Mouse (Mus musculus) lung, embryonic 14.5 days (tissue): Measurements from ENCODE around the gene Rab17. TPM values are rescaled to one million over a fixed set of nuclear protein-coding genes. Genes with fewer than 3 reads are reported as not detected.

Experiments
- ATAC-seq: fragments of 200-750 bp; cut with Nextera tagmentation; 2 replicates; pipeline ENCODE4 v1.8.0; 2017; ENCODE audit warnings: mild to moderate bottlenecking, moderate TSS enrichment, moderate library complexity; ENCODE audit not compliant: insufficient read depth
- DNase-seq: peaks from one replicate; pipeline ENCODE4 v3.0.0-alpha.2; 2015
- H3K27ac ChIP-seq: fragments of 300-500 bp; sonication (generic); 2 replicates; pipeline ENCODE4 v1.5.1; 2014; ENCODE audit warnings: low read depth, mild to moderate bottlenecking, moderate library complexity
- H3K27me3 ChIP-seq: fragments of 300-500 bp; sonication (generic); 2 replicates; pipeline ENCODE4 v1.6.1; 2014; ENCODE audit warnings: low read length, control low read depth; ENCODE audit not compliant: insufficient read depth
- H3K36me3 ChIP-seq: fragments of 300-500 bp; sonication (generic); 2 replicates; pipeline ENCODE4 v1.6.1; 2014; ENCODE audit warnings: control low read depth; ENCODE audit not compliant: insufficient read depth
- H3K4me1 ChIP-seq: fragments of 300-500 bp; sonication (generic); 2 replicates; pipeline ENCODE4 v1.6.1; 2014; ENCODE audit warnings: antibody characterized with exemption, control low read depth; ENCODE audit not compliant: insufficient read depth
- H3K4me2 ChIP-seq: fragments of 300-500 bp; sonication (generic); 2 replicates; pipeline ENCODE4 v1.6.1; 2014; ENCODE audit warnings: mild to moderate bottlenecking
- H3K4me3 ChIP-seq: fragments of 300-500 bp; sonication (generic); 2 replicates; pipeline ENCODE4 v1.5.1; 2014; ENCODE audit warnings: low read depth, low read length
- H3K9ac ChIP-seq: fragments of 300-500 bp; sonication (generic); 2 replicates; pipeline ENCODE4 v1.6.1; 2014
- H3K9me3 ChIP-seq: fragments of 300-500 bp; sonication (generic); 2 replicates; pipeline ENCODE4 v1.6.1; 2016; ENCODE audit warnings: low read depth, low read length, control low read depth
- CTCF ChIP-seq: IDR thresholded peaks from 2 replicates; pipeline ENCODE4 v1.5.1; 2016; ENCODE audit warnings: antibody characterized with exemption, low read depth
- WGBS: fragments of 180-500 bp; shearing (Covaris S2); extraction: QIAGEN DNeasy Blood & Tissue Kit; methylation state at CpG from one replicate; pipeline ENCODE4 v1.1.7; 2014; 5-methylcytosine and 5-hydroxymethylcytosine counted together
- polyA plus RNA-seq: library from polyadenylated mRNA; unstranded; fragments of >200 nt; fragmentation: Nextera tagmentation; extraction: Ambion mirVana; gene quantifications from 2 replicates; pipeline ENCODE4 v1.2.1, GENCODE M21; 2014

Rab17 gene
- polyA plus RNA-seq, 1 experiment from 2014 or later: 2.3 TPM

- Histone ChIP-seq H3K4me1 (peaks cover 3% of the 10 kb centered on the region; the same call in 1 of the 2 replicates), H3K4me2 (no peak overlapping the region; the same call in 1 of the 2 replicates), H3K9me3 (no peaks in the 10 kb centered on the region), H3K4me3 (no peak overlapping the region), H3K27ac (no peak overlapping the region), H3K9ac (no peak overlapping the region), H3K36me3 (no peaks in the 10 kb centered on the region), H3K27me3 (no peaks in the 10 kb centered on the region)
- peak; percentile 100 for TF ChIP-seq CTCF
- DNase-seq: peak; percentile 97
- WGBS: 19% methylated on average over 9 of the region's 9 CpGs
- ATAC-seq: peak; percentile 79
Observed at GRCm38 (mm10) chr1:90972911-90973573, 3.6 kb upstream of the Rab17 start.

DNA sequence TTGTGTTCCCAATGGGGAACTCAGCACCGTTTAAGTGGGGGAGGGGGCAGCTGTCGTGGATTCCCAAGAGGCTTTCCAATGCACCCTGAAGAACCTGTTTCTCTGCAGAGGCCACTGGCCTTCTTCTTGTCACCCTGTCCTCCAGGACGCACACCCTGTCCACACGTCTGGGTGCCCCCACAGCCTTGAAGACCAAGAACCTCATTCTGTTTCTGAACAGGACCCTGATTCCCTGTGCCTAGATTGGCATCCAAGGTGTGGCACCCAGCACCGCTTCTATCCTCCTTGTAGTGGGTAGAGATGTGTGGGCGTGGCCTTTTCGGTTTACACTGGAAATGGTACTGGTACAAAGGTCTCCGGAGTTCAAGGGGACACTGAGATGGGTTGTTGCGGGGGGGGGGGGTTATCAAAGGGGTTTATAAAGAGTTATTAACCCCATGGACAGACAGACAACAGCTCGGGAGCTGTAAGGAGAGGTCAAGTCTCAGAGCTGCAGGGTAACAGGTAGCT is 475 bp upstream of the Rab17 start:
- Histone ChIP-seq H3K4me3 (no peak overlapping the region), H3K27me3 (no peaks in the 10 kb centered on the region), H3K36me3 (no peaks in the 10 kb centered on the region), H3K9me3 (no peaks in the 10 kb centered on the region), H3K9ac (no peak overlapping the region), H3K27ac (no peak overlapping the region), H3K4me1 (peaks cover 3% of the 10 kb centered on the region; the same call in 1 of the 2 replicates), H3K4me2 (peak overlapping the region; percentile 41; the same call in 1 of the 2 replicates)
- WGBS: 65% methylated on average over 10 of the region's 10 CpGs
- TF ChIP-seq CTCF: no peak
- DNase-seq (no peak), ATAC-seq (no peak)

DNA sequence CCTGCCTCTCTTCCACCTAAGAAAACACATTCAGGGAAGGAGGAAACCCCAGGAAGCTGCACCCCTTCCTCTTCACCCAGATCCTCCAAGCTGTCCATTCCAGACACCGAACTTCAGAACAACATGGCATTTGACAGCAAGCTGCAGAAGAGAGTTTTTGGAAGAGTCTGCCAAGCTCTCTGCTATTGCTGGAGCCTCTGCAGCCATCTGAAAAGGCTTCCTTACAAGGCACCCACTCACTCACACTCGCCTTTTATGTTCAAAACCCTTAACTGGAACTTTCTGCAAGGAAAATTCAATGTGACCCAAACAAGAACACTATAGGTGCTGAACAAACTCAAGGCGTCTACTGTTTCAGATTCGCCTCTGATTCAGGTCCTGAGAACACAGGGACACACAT is 812 bp downstream of the Rab17 start:
- Histone ChIP-seq H3K9ac (no peak overlapping the region), H3K4me3 (no peak overlapping the region), H3K4me2 (no peak overlapping the region), H3K9me3 (no peaks in the 10 kb centered on the region), H3K36me3 (no peaks in the 10 kb centered on the region), H3K27me3 (no peaks in the 10 kb centered on the region), H3K4me1 (peaks cover 5% of the 10 kb centered on the region; the same call in 1 of the 2 replicates), H3K27ac (no peak overlapping the region)
- TF ChIP-seq CTCF: no peak
- WGBS: 67% methylated on average over 4 of the region's 4 CpGs
- no peak for ATAC-seq
- DNase-seq: no peak

GRCm38 (mm10) chr1:90967583-90967982 is 1.9 kb downstream of the Rab17 start:
- Histone ChIP-seq H3K4me1 (peaks cover 3% of the 10 kb centered on the region; the same call in 1 of the 2 replicates), H3K9me3 (no peaks in the 10 kb centered on the region), H3K4me3 (no peak overlapping the region), H3K27ac (no peak overlapping the region), H3K27me3 (no peaks in the 10 kb centered on the region), H3K4me2 (no peak overlapping the region), H3K9ac (no peak overlapping the region), H3K36me3 (no peaks in the 10 kb centered on the region)
- WGBS: 58% methylated on average over 7 of the region's 7 CpGs
- no peak for TF ChIP-seq CTCF
- DNase-seq (no peak), ATAC-seq (no peak)

DNA sequence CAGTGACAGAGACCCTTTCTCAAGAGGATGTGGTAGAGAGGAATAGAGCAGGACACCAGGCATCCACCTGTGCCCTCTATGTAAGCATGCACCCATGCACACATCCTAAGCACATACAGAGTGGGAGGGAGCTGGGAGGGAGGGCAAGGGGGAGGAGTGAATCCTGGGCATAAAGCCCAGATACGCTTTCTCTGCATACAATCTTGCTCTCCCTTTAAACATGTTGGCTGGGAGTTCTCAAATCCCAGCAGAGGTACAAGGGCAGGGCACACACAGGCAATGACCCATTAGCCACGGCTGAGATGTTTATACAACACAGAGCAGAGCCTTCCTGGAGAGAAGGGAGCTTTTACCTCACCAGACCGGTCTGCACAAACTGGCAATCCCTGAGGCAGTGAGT is 6.5 kb downstream of the Rab17 start:
- 7% methylated on average over 3 of the region's 3 CpGs for whole genome bisulfite sequencing
- peaks cover 6% of the 10 kb centered on the region; the same call in 1 of the 2 replicates for H3K4me1 ChIP-seq
- no peak for TF ChIP-seq CTCF
- no peak overlapping the region for H3K4me2 ChIP-seq
- no peaks in the 10 kb centered on the region for H3K36me3 ChIP-seq
- peak; percentile 76 for ATAC-seq
- no peaks in the 10 kb centered on the region for H3K27me3 ChIP-seq
- H3K9ac ChIP-seq: no peak overlapping the region
- no peak overlapping the region for H3K27ac ChIP-seq
- DNase-seq: peak; percentile 74
- no peaks in the 10 kb centered on the region for H3K9me3 ChIP-seq
- no peak overlapping the region for H3K4me3 ChIP-seq

- no peak for TF ChIP-seq CTCF
- DNase-seq (no peak), ATAC-seq (peak; percentile 18; the same call in 1 of the 2 replicates)
- Histone ChIP-seq H3K4me2 (no peak overlapping the region), H3K9me3 (no peaks in the 10 kb centered on the region), H3K27ac (no peak overlapping the region), H3K4me3 (no peak overlapping the region), H3K4me1 (0 out of 2 replicates have a peak, but pooled peaks cover 6% of the 10 kb centered on the region), H3K36me3 (no peaks in the 10 kb centered on the region), H3K27me3 (no peaks in the 10 kb centered on the region), H3K9ac (no peak overlapping the region)
- 30% methylated on average over 4 of the region's 4 CpGs for WGBS
Observed at GRCm38 (mm10) chr1:90962526-90962925, 6.9 kb downstream of the Rab17 start.

GRCm38 (mm10) chr1:90956245-90957096 is 13.0 kb downstream of the Rab17 start:
- H3K4me3 ChIP-seq: no peak overlapping the region
- H3K9me3 ChIP-seq: no peaks in the 10 kb centered on the region
- TF ChIP-seq CTCF: peak; percentile 88
- ATAC-seq (peak; percentile 56), DNase-seq (peak; percentile 92)
- 31% methylated on average over 7 of the region's 7 CpGs for WGBS
- H3K36me3 ChIP-seq: no peaks in the 10 kb centered on the region
- no peaks in the 10 kb centered on the region for H3K27me3 ChIP-seq
- H3K9ac ChIP-seq: no peak overlapping the region
- H3K4me2 ChIP-seq: no peak overlapping the region
- no peak overlapping the region for H3K27ac ChIP-seq
- no peaks in the 10 kb centered on the region for H3K4me1 ChIP-seq
